Mouse (Mus musculus): ENCODE results near the gene Selp. TPM values are rescaled to one million over a fixed set of nuclear protein-coding genes. Genes with fewer than 3 reads are reported as not detected.

The Selp gene
- not detected for total RNA-seq (2021)
- long read RNA-seq = 0 reads

- no peak for DNase-seq (ENCODE audit: low spot score in 2 of 2)
Observed at GRCm38 (mm10) chr1:164114947-164115493, at the start of gene Selp. Gene Selp, plus strand, starts transcription at chr1:164115264.

GRCm38 (mm10) chr1:164069261-164069660, 45.8 kb upstream of the Selp start:
- DNase-seq (ENCODE audit: low spot score in 2 of 2) = no peak

- DNase-seq (ENCODE audit: low spot score in 2 of 2) = no peak
Observed at GRCm38 (mm10) chr1:164070461-164070860, 44.6 kb upstream of the Selp start.

- DNase-seq (ENCODE audit: low spot score in 2 of 2) = no peak
Observed at GRCm38 (mm10) chr1:164071111-164071510, 44.0 kb upstream of the Selp start.

- no peak for DNase-seq (ENCODE audit: low spot score in 2 of 2)
Observed at GRCm38 (mm10) chr1:164072001-164072400, 43.1 kb upstream of the Selp start.

- no peak for DNase-seq (ENCODE audit: low spot score in 2 of 2)
Observed at GRCm38 (mm10) chr1:164073091-164073490, 42.0 kb upstream of the Selp start.

- DNase-seq (ENCODE audit: low spot score in 2 of 2) = no peak
Observed at GRCm38 (mm10) chr1:164073803-164074202, 41.3 kb upstream of the Selp start.

GRCm38 (mm10) chr1:164074606-164075140, 40.4 kb upstream of the Selp start:
- DNase-seq (ENCODE audit: low spot score in 2 of 2) = no peak

- no peak for DNase-seq (ENCODE audit: low spot score in 2 of 2)
Observed at GRCm38 (mm10) chr1:164075416-164075815, 39.6 kb upstream of the Selp start.

GRCm38 (mm10) chr1:164076441-164076840, 38.6 kb upstream of the Selp start:
- no peak for DNase-seq (ENCODE audit: low spot score in 2 of 2)

- DNase-seq (ENCODE audit: low spot score in 2 of 2) = no peak
Observed at GRCm38 (mm10) chr1:164077031-164077430, 38.0 kb upstream of the Selp start.

- no peak for DNase-seq (ENCODE audit: low spot score in 2 of 2)
Observed at GRCm38 (mm10) chr1:164078323-164078741, 36.7 kb upstream of the Selp start.

GRCm38 (mm10) chr1:164079091-164079490, 36.0 kb upstream of the Selp start:
- DNase-seq (ENCODE audit: low spot score in 2 of 2) = no peak

GRCm38 (mm10) chr1:164083046-164083445, 32.0 kb upstream of the Selp start:
- DNase-seq (ENCODE audit: low spot score in 2 of 2) = no peak

GRCm38 (mm10) chr1:164086797-164087196, 28.3 kb upstream of the Selp start:
- DNase-seq (ENCODE audit: low spot score in 2 of 2) = no peak

GRCm38 (mm10) chr1:164087872-164088271, 27.2 kb upstream of the Selp start:
- no peak for DNase-seq (ENCODE audit: low spot score in 2 of 2)

- no peak for DNase-seq (ENCODE audit: low spot score in 2 of 2)
Observed at GRCm38 (mm10) chr1:164096780-164097179, 18.3 kb upstream of the Selp start.

GRCm38 (mm10) chr1:164097911-164098310, 17.2 kb upstream of the Selp start:
- no peak for DNase-seq (ENCODE audit: low spot score in 2 of 2)

GRCm38 (mm10) chr1:164098372-164098771, 16.7 kb upstream of the Selp start:
- DNase-seq (ENCODE audit: low spot score in 2 of 2) = peak; percentile 2 to 22

- DNase-seq (ENCODE audit: low spot score in 2 of 2) = no peak
Observed at GRCm38 (mm10) chr1:164109763-164110162, 5.3 kb upstream of the Selp start.

- no peak for DNase-seq (ENCODE audit: low spot score in 2 of 2)
Observed at GRCm38 (mm10) chr1:164110591-164111329, 4.3 kb upstream of the Selp start.

GRCm38 (mm10) chr1:164114280-164114679, 784 bp upstream of the Selp start:
- DNase-seq (ENCODE audit: low spot score in 2 of 2) = no peak

- no peak for DNase-seq (ENCODE audit: low spot score in 2 of 2)
Observed at GRCm38 (mm10) chr1:164115647-164116046, 583 bp downstream of the Selp start.
